Mouse (Mus musculus) liver, postnatal 0 days (tissue): ENCODE measurements around the gene Drg1. TPM values are rescaled to one million over a fixed set of nuclear protein-coding genes. Genes with fewer than 3 reads are reported as not detected.
"Not testable (repeated sequence)": the region's sequence is repeated elsewhere in the genome, so short reads cannot be mapped to it uniquely, and the experiment has no call there.

ENCODE experiments used
- ATAC-seq: fragments of 200-750 bp; cut with Nextera tagmentation; 2 replicates; pipeline ENCODE4 v1.8.0; 2017; ENCODE audit warnings: mild to moderate bottlenecking, moderate library complexity
- DNase-seq: peaks from one replicate; pipeline ENCODE4 v3.0.0-alpha.2; 2016
- H3K27ac ChIP-seq: fragments of 300-500 bp; sonication (generic); 2 replicates; pipeline ENCODE4 v1.5.1; 2014; ENCODE audit warnings: antibody characterized with exemption, moderate library complexity, mild to moderate bottlenecking, low read depth
- H3K27me3 ChIP-seq: fragments of 300-500 bp; sonication (generic); 2 replicates; pipeline ENCODE4 v1.6.1; 2014; ENCODE audit warnings: low read length, control low read depth, mixed read lengths; ENCODE audit not compliant: insufficient read depth
- H3K36me3 ChIP-seq: fragments of 300-500 bp; sonication (generic); replicated peaks from 2 replicates; pipeline ENCODE4 v1.6.1; 2014; ENCODE audit warnings: mild to moderate bottlenecking, control low read depth, low read length, moderate library complexity, mixed read lengths; ENCODE audit not compliant: insufficient read depth
- H3K4me1 ChIP-seq: fragments of 300-500 bp; sonication (generic); 2 replicates; pipeline ENCODE4 v1.6.1; 2014; ENCODE audit warnings: antibody characterized with exemption, mild to moderate bottlenecking, control low read depth; ENCODE audit not compliant: insufficient read depth
- H3K4me2 ChIP-seq: fragments of 300-500 bp; sonication (generic); 2 replicates; pipeline ENCODE4 v1.6.1; 2014; ENCODE audit warnings: low read depth, mild to moderate bottlenecking, low read length, moderate library complexity, mixed read lengths
- H3K4me3 ChIP-seq: fragments of 300-500 bp; sonication (generic); 2 replicates; pipeline ENCODE4 v1.5.1; 2014; ENCODE audit warnings: low read depth, low read length
- H3K9ac ChIP-seq: fragments of 300-500 bp; sonication (generic); replicated peaks from 2 replicates; pipeline ENCODE4 v1.6.1; 2014; ENCODE audit warnings: mild to moderate bottlenecking, moderate library complexity
- H3K9me3 ChIP-seq: fragments of 300-500 bp; sonication (generic); 2 replicates; pipeline ENCODE4 v1.6.1; 2016; ENCODE audit warnings: mild to moderate bottlenecking, control low read depth, low read length, mixed read lengths
- CTCF ChIP-seq: sonication (generic); IDR thresholded peaks from 2 replicates; pipeline ENCODE4 v1.5.1; 2016; ENCODE audit warnings: antibody characterized with exemption, low read depth
- EP300 ChIP-seq: IDR thresholded peaks from 2 replicates; pipeline ENCODE4 v1.6.1; 2016; ENCODE audit warnings: antibody characterized with exemption, low read depth, mild to moderate bottlenecking
- WGBS: fragments of 180-500 bp; shearing (Covaris S2); extraction: QIAGEN DNeasy Blood & Tissue Kit; methylation state at CpG from one replicate; pipeline ENCODE4 v1.1.7; 2014; ENCODE audit not compliant: insufficient replicate concordance; 5-methylcytosine and 5-hydroxymethylcytosine counted together
- polyA plus RNA-seq: library from polyadenylated mRNA; unstranded; fragments of >200 nt; fragmentation: Nextera tagmentation; extraction: Ambion mirVana; gene quantifications from 2 replicates; pipeline ENCODE4 v1.2.1, GENCODE M21; 2015

The Drg1 gene
- polyA plus RNA-seq, 1 experiment from 2014 or later: 84.7 TPM

GRCm38 (mm10) chr11:3206783-3207182, 59.4 kb downstream of the Drg1 start:
- DNase-seq: no peak
- Histone ChIP-seq H3K36me3 (peaks cover 39% of the 10 kb centered on the region), H3K9me3 (no peaks in the 10 kb centered on the region), H3K9ac (no peak overlapping the region), H3K4me3 (no peak overlapping the region), H3K4me2 (no peak overlapping the region), H3K27me3 (no peaks in the 10 kb centered on the region), H3K4me1 (peaks cover 8% of the 10 kb centered on the region; the same call in 1 of the 2 replicates), H3K27ac (no peak overlapping the region)
- ATAC-seq: no peak
- TF ChIP-seq EP300 (no peak), CTCF (no peak)
- WGBS: 93% methylated on average over 3 of the region's 3 CpGs

GRCm38 (mm10) chr11:3205207-3205606, 61.0 kb downstream of the Drg1 start:
- DNase-seq (no peak), ATAC-seq (no peak)
- WGBS: 80% methylated on average over 3 of the region's 3 CpGs
- H3K36me3 ChIP-seq: peaks cover 31% of the 10 kb centered on the region
- H3K9ac ChIP-seq: 0 out of 2 replicates have a peak overlapping the region, but pooled peaks have one; percentile 0
- TF ChIP-seq EP300: no peak
- TF ChIP-seq CTCF: no peak
- H3K4me1 ChIP-seq: peaks cover 8% of the 10 kb centered on the region; the same call in 1 of the 2 replicates
- no peaks in the 10 kb centered on the region for H3K9me3 ChIP-seq
- H3K4me3 ChIP-seq: no peak overlapping the region
- no peaks in the 10 kb centered on the region for H3K27me3 ChIP-seq
- H3K27ac ChIP-seq: no peak overlapping the region
- no peak overlapping the region for H3K4me2 ChIP-seq

- no peaks in the 10 kb centered on the region for H3K27me3 ChIP-seq
- no peaks in the 10 kb centered on the region for H3K9me3 ChIP-seq
- peak overlapping the region; percentile 64; the same call in 1 of the 2 replicates for H3K9ac ChIP-seq
- DNase-seq (no peak), ATAC-seq (no peak)
- peak overlapping the region; percentile 44 for H3K4me2 ChIP-seq
- peak overlapping the region; percentile 50 for H3K4me3 ChIP-seq
- TF ChIP-seq CTCF: no peak
- no peak overlapping the region for H3K27ac ChIP-seq
- H3K4me1 ChIP-seq: peaks cover 5% of the 10 kb centered on the region; the same call in 1 of the 2 replicates
- peaks cover 27% of the 10 kb centered on the region for H3K36me3 ChIP-seq
- 48% methylated on average over 2 of the region's 2 CpGs for WGBS
These were observed 62.4 kb downstream of the Drg1 start for GRCm38 (mm10) chr11:3203771-3204170.

GRCm38 (mm10) chr11:3202781-3203441, 63.3 kb downstream of the Drg1 start:
- Histone ChIP-seq H3K27ac (peak overlapping the region; percentile 62), H3K9me3 (no peaks in the 10 kb centered on the region), H3K4me1 (peaks cover 5% of the 10 kb centered on the region; the same call in 1 of the 2 replicates), H3K4me2 (peak overlapping the region; percentile 44), H3K9ac (peak overlapping the region; percentile 64), H3K4me3 (peak overlapping the region; percentile 50), H3K36me3 (peaks cover 27% of the 10 kb centered on the region), H3K27me3 (no peaks in the 10 kb centered on the region)
- ATAC-seq (peak; percentile 60), DNase-seq (peak; percentile 73)
- under 1% methylated on average over 26 of the region's 57 CpGs for WGBS
- no peak for TF ChIP-seq CTCF
- no peak for TF ChIP-seq EP300

GRCm38 (mm10) chr11:3202231-3202701, 63.9 kb downstream of the Drg1 start, which contains the start of gene Eif4enif1:
Eif4enif1 (plus strand) TSS chr11:3202392.
- Histone ChIP-seq H3K4me2 (peak within 1 kb of the TSS; percentile 44), H3K4me3 (peak within 1 kb of the TSS; percentile 50), H3K36me3 (peaks cover 23% of the 10 kb centered on the region), H3K9ac (peak within 1 kb of the TSS; percentile 64), H3K9me3 (no peaks in the 10 kb centered on the region), H3K27me3 (no peaks in the 10 kb centered on the region), H3K4me1 (peaks cover 5% of the 10 kb centered on the region; the same call in 1 of the 2 replicates), H3K27ac (peak within 1 kb of the TSS; percentile 62)
- TF ChIP-seq CTCF (no peak), EP300 (no peak)
- DNase-seq (peak; percentile 92), ATAC-seq (peak; percentile 86)
- 1% methylated on average over 35 of the region's 57 CpGs for WGBS

GRCm38 (mm10) chr11:3201326-3202230, 64.6 kb downstream of the Drg1 start:
- Histone ChIP-seq H3K27me3 (no peaks in the 10 kb centered on the region), H3K4me2 (peak overlapping the region; percentile 35), H3K36me3 (peaks cover 16% of the 10 kb centered on the region), H3K9ac (peak overlapping the region; percentile 64), H3K9me3 (no peaks in the 10 kb centered on the region), H3K27ac (peak overlapping the region; percentile 62), H3K4me1 (peaks cover 5% of the 10 kb centered on the region; the same call in 1 of the 2 replicates), H3K4me3 (peak overlapping the region; percentile 50)
- TF ChIP-seq EP300 (no peak), CTCF (no peak)
- peak; percentile 23 for DNase-seq
- WGBS: 5% methylated on average over 16 of the region's 16 CpGs
- peak; percentile 24; the same call in 1 of the 2 replicates for ATAC-seq

GRCm38 (mm10) chr11:3200636-3201035, 65.6 kb downstream of the Drg1 start:
- not testable (repeated sequence) for H3K9me3 ChIP-seq, H3K4me1 ChIP-seq, H3K4me2 ChIP-seq, H3K9ac ChIP-seq, H3K4me3 ChIP-seq, H3K27ac ChIP-seq, ATAC-seq, DNase-seq, H3K36me3 ChIP-seq, H3K27me3 ChIP-seq
- 89% methylated on average over 6 of the region's 7 CpGs for WGBS
